Mouse (Mus musculus): ENCODE measurements around the gene Clip2. TPM values are rescaled to one million over a fixed set of nuclear protein-coding genes. Genes with fewer than 3 reads are reported as not detected.

Gene Clip2
- total RNA-seq, 2 experiments from 2014 or later = 111 TPM

DNA sequence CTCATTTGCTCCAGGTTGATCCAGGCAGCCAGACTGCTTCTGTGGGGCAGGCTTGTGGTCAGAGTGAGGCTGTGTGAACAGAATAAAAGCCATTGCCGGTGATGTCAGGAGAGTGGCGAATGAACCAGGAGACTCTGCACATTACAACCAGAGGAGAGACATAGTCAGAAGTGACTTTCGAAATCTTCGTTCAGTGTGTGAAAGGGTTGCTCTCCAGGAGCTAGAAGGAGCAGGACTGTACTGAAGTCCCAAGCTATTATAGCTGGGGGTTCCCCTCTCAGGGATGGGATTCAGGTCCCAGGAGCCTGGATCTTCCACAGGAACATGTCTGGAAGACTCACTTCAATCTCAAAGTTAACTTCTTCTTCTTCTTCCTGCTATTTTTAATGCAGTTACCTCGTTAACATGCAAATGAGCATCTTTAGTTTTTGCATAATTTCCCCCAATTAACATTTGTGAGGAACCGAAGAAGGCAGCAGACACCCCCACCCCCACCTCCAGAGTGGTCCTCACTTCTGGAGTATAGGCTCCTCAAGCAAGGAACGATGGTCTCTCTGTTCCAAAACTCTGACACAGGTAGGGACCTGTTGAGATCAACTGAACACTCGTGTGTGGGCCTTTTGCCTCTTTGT lies 81.6 kb downstream of the Clip2 start:
- no peak for DNase-seq (ENCODE audit: low spot score in 2 of 2)
- intact Hi-C loops (cut with DNase I) = no loop called here

DNA sequence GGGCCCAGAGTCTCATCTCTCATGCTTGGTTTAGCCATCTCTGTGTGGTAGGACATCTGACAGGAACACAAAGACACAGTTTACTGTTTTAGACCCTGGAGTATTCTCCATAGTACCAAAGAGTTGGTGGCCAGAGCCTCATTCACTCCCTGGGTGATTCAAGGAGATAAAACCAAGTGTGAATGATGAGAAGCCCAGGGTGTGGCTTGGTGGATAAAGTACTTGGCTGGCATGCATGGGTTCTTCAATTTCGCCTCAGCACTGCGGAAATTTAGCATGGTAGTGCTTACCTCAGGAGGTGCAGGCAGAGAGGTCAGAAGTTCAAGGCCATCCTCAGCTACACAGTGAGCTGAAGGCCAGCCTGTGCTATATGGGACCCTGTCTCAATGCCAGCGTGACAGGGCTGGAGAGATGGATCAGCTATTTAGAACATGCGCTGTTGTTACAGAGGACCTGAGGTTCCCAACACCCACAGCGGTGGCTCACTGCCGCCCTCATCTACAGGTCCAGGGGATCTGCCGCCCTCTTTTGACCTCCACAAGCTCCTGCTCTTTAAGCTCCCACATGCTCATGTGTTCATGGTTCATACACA lies 82.6 kb downstream of the Clip2 start:
- intact Hi-C loops (cut with DNase I) = loop anchor here (5.0 kb wide), 1 partner anchor 42 kb away; no protein-coding TSS in a partner anchor
- DNase-seq (ENCODE audit: low spot score in 2 of 2) = no peak

DNA sequence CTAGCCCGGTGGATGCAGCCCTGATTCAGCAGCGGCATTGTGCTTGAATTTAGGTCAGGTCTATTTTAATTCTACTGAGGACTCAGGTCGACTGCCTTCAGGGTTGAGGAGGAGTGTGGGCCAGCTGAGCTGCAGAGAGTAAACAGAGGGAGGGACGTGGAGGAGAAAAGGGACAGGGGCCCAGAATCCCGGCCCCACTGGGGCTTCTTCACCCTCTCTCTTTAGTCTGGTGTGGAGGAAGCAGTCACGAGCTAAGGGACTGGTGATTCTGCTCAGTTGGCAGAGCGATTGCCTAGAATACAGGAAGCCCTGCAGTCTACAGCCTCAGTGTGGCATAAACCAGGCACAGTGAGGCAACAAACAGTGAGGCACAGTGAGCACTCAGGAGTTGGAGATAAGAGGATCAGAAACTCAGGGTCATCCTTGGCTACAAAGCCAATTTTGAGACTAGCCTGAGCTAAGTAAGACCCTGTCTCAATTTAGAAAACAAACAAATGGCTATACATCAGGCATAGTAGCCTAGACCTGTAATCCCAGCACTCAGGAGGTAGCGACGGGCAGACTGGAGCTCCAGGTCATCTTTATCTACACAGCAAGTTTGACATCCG lies 84.0 kb downstream of the Clip2 start:
- intact Hi-C loops (cut with DNase I) = loop anchor here (5.0 kb wide), 1 partner anchor 41 kb away; no protein-coding TSS in a partner anchor
- DNase-seq (ENCODE audit: low spot score in 2 of 2) = peak in 1 of 2 experiments; percentile 56

- no peak for DNase-seq (ENCODE audit: low spot score in 2 of 2)
- intact Hi-C loops (cut with DNase I) = loop anchor here (5.0 kb wide), 1 partner anchor 40 kb away; no protein-coding TSS in a partner anchor
These were observed 85.1 kb downstream of the Clip2 start for GRCm38 (mm10) chr5:134467030-134467549.

DNA sequence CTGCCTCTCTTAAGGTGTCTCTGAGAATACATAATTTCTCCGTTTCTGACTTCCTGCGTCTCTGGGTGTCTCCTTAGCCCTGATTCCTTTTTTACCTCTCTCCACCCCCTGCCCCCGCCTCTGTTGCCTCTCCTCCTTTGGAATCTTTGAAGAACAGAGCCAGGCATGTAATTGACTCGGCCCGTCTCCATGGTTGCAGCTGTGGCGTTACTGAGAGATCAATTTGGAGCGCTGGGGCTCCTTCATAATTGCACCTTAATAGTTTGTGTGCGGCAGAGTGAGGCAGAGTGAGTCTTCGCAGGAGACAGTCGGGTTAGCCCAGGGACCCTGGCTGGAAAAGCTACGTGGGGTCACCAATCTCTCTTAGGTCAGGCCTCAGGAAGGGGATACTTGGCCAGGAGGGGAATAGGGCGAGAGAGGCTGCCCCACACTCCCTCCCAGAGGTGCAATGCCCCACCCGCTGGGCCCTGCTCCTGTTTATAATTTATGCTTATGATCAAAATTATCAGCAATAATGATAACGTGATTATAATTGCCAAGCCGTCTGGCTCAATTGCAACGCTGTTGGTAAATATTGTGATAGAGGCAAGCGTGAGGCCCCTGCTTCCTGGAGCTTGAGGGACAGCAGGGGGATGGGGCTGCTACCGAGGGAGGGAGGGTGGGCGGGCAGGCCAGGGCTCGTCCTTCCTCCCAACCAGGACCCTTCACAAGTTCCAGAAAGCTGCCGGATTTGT lies 85.8 kb downstream of the Clip2 start:
- intact Hi-C loops (cut with DNase I) = loop anchor here (5.0 kb wide), 1 partner anchor 39 kb away; no protein-coding TSS in a partner anchor
- no peak for DNase-seq (ENCODE audit: low spot score in 2 of 2)

GRCm38 (mm10) chr5:134465197-134465596 lies 87.0 kb downstream of the Clip2 start:
- intact Hi-C loops (cut with DNase I) = loop anchor here (5.0 kb wide), 1 partner anchor 38 kb away; no protein-coding TSS in a partner anchor
- DNase-seq (ENCODE audit: low spot score in 2 of 2) = no peak

GRCm38 (mm10) chr5:134464225-134464624 lies 88.0 kb downstream of the Clip2 start:
- DNase-seq (ENCODE audit: low spot score in 2 of 2) = no peak
- intact Hi-C loops (cut with DNase I) = no loop called here

GRCm38 (mm10) chr5:134462731-134463130 lies 89.5 kb downstream of the Clip2 start:
- intact Hi-C loops (cut with DNase I) = no loop called here
- DNase-seq (ENCODE audit: low spot score in 2 of 2) = no peak

GRCm38 (mm10) chr5:134462316-134462715 lies 89.9 kb downstream of the Clip2 start:
- DNase-seq (ENCODE audit: low spot score in 2 of 2) = no peak
- intact Hi-C loops (cut with DNase I) = no loop called here

DNA sequence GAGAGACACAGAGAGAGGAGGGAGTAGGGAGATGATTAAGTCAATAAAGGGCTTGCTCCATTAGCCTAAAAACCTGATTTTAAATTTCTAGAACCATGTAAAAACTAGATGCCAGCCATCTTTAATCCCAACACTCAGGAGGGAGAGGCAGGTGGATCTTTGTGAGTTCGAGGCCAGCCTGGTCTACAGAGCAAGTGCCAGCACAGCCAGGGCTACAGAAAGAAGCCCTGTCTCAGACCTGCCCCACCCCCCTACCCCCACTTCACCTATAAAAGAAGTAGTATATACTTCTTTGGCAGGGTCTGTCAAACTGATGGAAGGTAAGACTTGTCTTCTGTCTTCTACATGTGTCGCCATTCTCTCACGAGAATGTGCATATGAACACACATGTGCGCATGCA lies 91.7 kb downstream of the Clip2 start:
- no peak for DNase-seq (ENCODE audit: low spot score in 2 of 2)
- intact Hi-C loops (cut with DNase I) = no loop called here

DNA sequence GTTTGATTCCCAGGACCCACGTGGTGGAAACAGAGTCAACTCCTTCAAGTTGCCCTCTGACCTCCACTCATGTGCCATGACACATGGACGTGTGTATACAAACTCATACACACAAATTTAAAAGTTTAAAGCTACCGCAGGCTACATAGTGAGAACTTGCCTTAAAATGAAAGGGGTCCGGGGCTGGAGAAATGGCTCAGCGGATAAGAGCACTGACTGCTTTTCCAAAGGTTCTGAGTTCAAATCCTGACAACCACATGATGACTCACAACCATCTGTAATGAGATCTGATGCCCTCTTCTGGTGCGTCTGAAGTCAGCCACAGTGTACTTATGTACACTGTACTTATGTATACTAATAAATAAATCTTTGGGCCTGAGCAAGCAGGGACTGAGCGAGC lies 93.1 kb downstream of the Clip2 start:
- no peak for DNase-seq (ENCODE audit: low spot score in 2 of 2)
- intact Hi-C loops (cut with DNase I) = loop anchor here (5.0 kb wide), 1 partner anchor 57 kb away; no protein-coding TSS in a partner anchor

- DNase-seq (ENCODE audit: low spot score in 2 of 2) = no peak
- intact Hi-C loops (cut with DNase I) = loop anchor here (5.0 kb wide), 1 partner anchor 56 kb away; no protein-coding TSS in a partner anchor
These were observed 93.8 kb downstream of the Clip2 start for GRCm38 (mm10) chr5:134458416-134458815.

DNA sequence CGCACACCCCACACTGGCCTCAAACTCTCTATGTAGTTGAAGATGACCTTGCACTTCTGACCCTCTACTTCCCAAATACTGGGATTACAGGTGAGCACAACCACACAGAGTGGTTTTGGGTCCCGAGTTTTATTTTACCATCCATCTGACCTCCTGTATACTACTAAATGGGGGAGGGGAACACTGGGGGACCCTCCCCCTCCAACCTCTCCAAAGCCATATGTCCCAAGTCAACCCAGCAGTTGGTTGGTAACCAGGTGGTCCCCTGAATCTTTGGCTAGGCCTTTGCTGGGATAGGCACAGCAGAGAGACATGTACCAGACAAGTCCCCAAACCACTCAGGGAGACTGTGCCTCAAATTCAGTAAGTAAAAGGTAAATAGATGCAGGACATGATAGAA lies 94.9 kb downstream of the Clip2 start:
- DNase-seq (ENCODE audit: low spot score in 2 of 2) = no peak
- intact Hi-C loops (cut with DNase I) = loop anchor here (5.0 kb wide), 1 partner anchor 55 kb away; no protein-coding TSS in a partner anchor

DNA sequence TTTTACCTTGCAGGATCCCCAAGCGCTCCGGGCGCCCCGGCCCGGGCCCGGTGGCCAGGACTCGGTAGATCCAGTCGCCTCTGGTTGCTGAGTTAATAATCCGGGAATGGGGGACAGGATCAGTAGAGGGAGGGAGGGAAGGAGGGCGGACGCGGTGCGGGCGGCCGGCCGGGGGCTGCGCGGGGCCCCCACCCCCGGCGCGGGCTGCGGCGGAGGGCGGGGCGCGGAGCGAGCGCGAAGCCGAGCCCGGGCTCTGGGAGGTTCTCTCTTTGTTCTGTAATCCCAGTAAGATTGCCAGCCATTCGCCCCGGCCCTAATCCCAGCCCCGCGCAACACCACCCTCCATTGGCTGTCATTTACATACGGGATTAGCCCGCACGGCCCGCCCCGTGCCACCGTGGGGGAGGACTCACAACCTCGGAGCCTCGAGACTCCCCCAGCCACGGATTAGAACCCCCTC lies 95.7 kb downstream of the Clip2 start, which contains the start of gene Gtf2ird1:
TSS of gene Gtf2ird1 (minus strand) at position 214 of the 460 bp plus-strand sequence.
- peak; percentile 78 to 79 for DNase-seq (ENCODE audit: low spot score in 2 of 2)
- intact Hi-C loops (cut with DNase I) = loop anchor here (5.0 kb wide), 1 partner anchor 54 kb away; no protein-coding TSS in a partner anchor

- DNase-seq (ENCODE audit: low spot score in 2 of 2) = peak in 1 of 2 experiments; percentile 22
- intact Hi-C loops (cut with DNase I) = loop anchor here (5.0 kb wide), 1 partner anchor 54 kb away; no protein-coding TSS in a partner anchor
These were observed 96.3 kb downstream of the Clip2 start for GRCm38 (mm10) chr5:134455914-134456423.

GRCm38 (mm10) chr5:134455186-134455895 lies 96.9 kb downstream of the Clip2 start:
- intact Hi-C loops (cut with DNase I) = loop anchor here (5.0 kb wide), 1 partner anchor 53 kb away; no protein-coding TSS in a partner anchor
- DNase-seq (ENCODE audit: low spot score in 2 of 2) = no peak

DNA sequence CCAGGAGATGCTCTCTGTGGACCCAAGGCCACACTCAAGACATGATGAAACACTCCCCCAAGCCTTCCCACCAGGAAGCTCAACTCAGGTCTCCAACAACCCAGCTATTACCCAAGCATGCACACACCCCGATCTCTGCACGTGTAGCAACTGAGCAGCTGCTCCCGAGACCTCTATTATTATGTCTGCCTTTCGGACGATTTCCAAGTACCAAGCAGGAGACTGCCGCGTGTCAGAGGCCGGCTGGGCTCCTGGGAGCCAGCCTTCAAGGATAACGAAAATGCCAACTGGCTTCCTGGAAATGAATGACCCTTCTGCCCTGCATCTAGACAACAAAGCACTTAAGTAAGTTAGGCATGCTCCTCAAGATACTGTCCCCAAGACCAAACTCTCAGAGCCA lies 97.8 kb downstream of the Clip2 start:
- intact Hi-C loops (cut with DNase I) = no loop called here
- no peak for DNase-seq (ENCODE audit: low spot score in 2 of 2)

GRCm38 (mm10) chr5:134453577-134453976 lies 98.7 kb downstream of the Clip2 start:
- intact Hi-C loops (cut with DNase I) = no loop called here
- no peak for DNase-seq (ENCODE audit: low spot score in 2 of 2)

All from left cerebral cortex, postnatal 36 days (tissue).